Mouse (Mus musculus) adrenal gland (tissue): Measurements from ENCODE around the gene Astn1.

Source experiments
- intact Hi-C: fragments of 180-260 bp; cut with DNase I; formaldehyde crosslinking; loops from one replicate; pipeline ENCODE4 v1.15.1; 2025

Gene Astn1

DNA sequence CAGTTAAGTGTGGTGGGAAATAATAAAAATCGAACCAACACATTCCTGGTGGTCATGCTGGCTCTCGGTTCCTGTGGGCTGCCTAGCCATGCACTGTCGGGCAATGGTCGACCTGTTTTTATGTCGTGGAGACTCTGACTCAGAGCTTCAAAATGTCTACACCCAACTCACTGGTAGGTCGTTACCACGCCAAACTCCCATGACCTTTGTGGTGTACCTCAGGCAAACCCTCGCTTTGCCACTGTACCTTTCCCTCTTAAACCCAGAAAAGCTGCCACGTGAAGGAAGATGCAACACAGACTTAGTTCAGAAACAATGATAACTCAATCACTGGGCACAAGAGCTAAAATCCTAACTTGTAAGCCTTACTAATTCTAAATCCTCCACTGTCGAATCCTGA lies 244.3 kb downstream of the Astn1 start:
- intact Hi-C loops: no loop called here

DNA sequence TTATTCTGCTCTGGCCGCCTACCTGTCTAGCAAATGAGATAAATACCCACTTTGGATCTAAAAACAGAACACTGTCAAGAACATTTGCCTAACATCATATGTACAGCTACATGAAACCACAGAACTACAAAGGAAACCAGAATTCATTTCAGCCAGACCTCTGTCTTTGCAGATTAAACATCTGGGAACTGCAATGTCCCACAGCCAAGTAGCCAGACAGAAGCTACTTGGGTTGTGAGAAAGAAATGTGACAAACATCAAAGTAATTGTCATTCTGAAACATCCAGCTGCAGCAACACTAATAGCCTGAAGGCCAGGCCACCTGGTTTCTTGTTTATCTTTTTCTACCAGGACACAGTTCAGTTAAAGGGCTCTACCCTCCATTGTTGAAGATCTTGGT lies 245.1 kb downstream of the Astn1 start:
- intact Hi-C loops: no loop called here

DNA sequence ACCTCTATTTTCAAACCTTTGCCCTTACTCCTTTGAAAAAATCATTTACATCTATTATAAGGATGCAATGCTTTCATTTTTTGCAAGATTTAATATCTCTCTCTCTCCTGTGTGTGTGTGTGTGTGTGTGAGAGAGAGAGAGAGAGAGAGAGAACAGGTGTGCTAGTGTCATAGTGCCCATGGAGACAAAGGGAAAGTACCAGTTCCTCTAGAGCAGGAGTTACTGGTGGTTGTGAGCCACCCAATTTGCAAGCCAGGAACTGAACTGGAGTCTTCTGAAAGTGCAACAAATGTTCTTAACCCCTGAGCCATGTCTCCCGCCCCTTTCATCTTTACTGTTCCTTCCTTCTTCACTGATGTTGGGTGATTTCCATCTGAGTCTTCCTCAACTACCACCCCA lies 253.1 kb downstream of the Astn1 start:
- intact Hi-C loops: no loop called here

DNA sequence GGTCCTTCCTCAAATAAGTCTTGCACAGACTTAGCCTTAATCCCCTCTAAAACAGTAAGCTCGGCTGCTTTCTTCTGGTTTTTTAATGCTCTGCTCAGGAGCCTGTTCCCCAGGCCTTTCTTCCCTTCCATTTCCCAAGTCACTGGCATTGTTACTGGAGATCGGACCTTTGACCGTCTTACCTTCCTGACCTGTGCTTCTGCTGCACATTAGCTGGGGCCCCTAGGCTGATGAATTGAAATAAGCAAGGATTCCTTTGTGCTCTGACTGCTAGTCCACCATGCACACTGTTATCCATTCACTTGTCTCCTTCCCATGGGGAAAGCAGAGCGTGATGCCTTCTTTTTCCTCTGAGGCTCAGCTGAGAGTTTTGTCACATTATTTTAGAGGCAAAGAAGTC lies 255.9 kb downstream of the Astn1 start:
- intact Hi-C loops: no loop called here

DNA sequence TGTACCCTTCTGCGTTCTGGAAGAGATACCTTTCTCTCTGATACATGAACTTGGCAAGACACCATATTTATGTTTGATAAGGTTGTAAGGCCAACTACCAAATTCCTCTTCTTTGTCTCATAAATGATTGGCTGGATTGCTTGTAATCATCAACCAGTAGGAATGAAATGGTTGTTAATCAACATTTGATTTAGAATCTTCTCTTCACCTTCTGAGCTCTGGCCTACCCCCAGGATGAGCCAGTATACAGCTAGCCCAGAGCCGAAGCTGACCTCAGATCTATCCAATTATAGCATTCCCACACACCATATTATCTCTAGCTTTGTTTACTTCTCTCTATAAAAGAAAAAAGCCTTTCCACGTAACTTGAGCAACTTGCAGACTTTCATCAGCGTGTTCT lies 270.9 kb downstream of the Astn1 start:
- intact Hi-C loops: no loop called here

DNA sequence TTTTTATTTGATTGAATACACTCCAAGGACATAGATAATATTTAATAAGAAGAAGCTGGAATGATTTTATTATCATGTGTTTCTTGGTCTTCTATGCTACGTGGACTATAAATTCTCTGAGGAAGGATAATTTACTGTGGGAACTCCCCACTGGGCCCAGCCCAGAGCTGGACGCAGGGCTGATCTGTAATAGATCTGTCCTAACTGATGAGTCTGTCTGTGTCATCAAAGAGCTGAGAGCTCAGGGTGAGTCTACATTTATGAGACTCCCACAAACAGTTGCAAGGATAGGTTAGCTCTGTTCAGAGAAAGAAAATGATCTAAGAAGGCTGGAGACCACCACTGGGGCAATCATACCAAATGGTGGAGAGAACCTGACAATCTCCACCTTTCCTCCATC lies 271.4 kb downstream of the Astn1 start:
- intact Hi-C loops: no loop called here

DNA sequence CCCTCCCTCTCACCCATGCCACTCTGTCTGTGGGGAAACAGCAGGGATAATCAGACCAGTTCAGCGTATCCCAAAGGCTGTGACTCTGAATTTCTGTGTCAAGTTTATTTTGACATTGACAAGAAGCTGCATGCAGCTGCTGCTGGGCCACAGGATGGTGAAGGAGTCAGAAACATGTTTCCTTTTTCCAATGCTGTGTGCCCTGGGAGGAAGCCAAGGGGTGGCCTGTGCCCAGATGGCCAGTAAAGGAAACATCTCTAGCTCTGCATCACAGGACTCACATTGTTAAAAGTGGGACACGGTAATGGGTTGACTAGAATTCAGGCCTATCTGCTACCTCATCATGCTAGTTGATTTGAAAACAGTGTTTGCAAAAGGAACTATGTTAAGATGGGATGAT lies 279.2 kb downstream of the Astn1 start:
- intact Hi-C loops: no loop called here

DNA sequence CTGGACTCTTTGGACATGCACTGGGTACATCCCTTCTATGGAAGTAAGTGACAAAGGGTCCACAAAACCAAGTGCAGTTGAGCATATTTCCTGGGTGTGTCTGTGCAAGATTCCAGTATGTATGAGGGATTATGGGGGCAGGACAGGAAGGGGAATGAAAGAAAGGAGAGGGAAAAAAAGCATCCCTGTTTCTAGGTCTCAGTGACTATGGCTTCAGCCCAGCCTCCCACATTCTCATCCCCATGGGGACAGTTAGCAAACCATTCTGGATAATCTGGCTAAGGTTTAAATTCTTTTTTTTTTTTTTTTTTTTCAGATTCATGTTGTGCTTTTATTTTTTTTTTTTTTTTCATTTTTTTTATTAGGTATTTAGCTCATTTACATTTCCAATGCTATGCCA lies 280.2 kb downstream of the Astn1 start:
- intact Hi-C loops: no loop called here

DNA sequence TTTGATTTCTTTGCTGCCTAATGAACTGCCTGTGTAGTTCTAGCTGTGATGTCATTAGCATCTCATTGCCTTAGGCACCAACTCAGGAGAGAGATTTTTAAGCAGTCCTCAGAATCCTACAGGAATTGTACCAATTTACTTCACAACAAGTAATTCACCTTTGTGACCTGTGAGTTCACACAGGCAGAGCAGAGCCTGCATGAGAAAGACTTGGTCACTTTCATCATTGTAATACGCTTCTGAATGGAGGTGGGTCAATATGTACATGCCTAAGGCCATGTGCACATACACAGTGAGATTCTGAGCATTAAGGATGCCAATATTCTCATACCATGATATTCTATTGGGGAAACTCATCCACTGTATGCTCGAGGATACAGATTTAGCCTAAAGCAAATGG lies 290.7 kb downstream of the Astn1 start:
- intact Hi-C loops: loop anchor here (1.0 to 5.0 kb wide), 2 partner anchors 55 to 1099 kb away; no protein-coding TSS in a partner anchor

DNA sequence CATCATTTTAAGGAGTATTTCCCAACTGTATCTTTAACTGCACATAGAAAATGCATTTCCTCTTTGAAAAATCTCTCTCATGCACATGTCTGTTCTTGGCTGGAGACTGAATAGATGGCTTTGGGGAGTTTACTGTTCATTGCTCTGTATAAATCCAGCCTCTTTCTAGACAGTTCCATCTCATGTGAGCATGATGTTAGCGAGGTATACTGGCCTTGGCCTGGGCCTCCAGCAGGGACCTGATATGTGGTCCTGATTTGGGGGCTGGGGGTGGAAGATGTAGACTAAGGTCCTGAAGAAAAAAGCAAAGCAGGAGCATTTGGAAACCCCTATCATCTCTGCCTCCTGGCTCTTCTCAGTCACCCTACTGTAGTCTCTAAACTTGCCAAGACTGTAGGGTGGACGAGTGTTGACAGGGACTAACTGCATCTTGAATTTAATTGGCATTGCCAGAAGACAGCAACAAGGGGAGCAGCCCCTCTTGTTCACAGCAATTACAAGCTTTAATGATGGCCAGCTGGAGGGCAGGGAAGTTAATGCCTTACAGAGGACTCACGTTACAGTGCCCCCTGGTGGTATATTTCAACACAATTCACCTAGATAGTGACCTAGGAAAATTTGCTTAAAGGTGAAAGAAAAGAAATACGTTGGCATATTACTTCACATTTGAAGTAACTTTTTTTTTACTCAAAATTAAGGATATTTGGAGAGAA lies 291.9 kb downstream of the Astn1 start:
- intact Hi-C loops: loop anchor here (1.0 to 5.0 kb wide), 2 partner anchors 57 to 1101 kb away; no protein-coding TSS in a partner anchor

DNA sequence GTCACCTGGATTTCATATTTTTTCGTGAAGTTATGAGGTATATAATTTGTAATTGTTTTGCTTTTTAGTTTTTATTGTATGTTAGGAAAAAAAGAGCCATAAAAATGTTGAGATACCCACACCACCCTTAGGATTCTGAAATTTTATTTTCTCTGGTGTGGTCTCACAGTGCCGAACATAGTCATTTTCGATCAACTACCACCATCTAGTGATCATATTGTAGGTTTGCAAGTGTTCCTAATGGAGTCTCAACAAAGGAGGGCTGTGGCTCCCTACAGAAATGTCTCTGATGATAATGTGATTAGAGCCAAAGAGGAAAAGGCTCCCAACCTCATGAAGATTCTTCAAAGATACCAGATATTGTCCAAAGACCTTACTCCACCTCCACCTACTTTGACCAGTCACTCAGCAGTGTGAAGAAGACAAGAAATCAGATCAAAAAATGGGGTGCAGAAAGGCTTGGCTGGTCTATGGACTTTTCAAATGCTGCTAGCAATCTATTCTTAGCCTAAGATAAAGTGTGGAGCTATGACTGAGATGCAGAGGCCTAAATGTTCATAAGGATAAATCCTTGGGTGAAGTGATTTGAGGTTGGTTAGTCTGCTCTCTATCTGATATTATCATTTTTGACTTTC lies 292.6 kb downstream of the Astn1 start:
- intact Hi-C loops: loop anchor here (5.0 kb wide), 1 partner anchor 57 kb away; no protein-coding TSS in a partner anchor

DNA sequence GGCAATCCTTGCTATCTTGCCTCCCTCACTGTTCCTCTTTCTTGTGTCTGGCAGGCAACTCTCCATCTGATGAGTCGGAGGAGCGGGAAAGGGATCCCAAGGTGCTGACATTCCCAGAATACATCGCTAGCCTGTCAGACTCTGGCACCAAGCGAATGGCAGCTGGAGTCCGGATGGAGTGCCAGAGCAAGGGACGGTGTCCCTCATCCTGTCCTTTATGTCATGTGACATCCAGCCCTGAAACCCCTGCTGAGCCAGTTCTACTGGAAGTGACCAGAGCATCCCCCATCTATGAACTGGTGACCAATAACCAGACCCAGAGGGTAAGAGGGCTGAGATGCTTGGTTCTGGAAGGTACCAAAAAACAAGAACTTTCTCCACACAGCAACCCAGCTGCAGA lies 294.9 kb downstream of the Astn1 start:
- intact Hi-C loops: no loop called here

DNA sequence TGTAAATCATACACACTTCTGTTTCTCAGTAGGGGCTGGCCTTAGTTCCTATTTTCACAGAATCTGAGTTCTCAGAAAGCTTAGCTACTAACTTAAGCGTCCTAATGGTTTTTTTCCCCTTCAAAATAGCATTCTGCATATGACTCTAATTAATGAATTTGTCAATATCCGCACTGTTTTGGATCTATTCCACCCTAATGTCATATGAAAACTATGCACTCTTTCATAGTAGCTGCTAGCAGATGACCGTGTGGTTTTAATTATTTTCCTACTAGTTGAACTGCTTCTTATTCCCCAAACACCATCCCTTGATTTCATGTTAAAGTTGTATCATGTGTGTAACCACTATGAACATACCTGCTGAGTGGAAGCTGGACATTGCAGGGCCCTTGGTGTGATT lies 303.9 kb downstream of the Astn1 start:
- intact Hi-C loops: no loop called here

DNA sequence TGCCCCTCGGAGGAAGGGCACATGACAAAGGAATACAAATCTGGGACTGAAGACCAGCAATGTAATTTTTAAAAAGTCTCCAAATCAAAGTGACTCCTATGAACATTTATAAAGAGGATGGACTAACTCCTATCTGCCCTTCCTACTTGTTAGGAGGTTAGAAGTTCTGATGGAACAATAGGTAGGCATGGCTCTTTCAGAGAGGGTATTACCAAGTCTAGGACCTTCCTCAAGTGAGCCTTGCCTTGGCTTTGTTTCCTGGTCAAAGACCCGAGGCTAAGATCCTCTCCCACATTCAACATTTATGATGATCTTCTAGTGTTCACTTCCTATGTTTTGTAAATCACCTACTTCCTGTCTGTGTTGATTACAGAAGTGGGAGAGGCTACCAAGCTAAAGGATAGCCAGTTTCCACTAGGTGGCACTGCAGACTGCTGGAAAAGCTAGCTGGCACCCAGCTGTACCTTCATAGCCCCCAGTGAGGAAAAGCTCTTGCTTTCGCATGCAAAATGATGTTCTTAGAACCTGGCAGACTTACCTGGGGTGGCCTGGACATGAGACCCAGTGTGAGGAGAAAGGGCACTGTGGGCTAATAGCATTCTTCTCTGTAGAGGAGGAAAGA lies 308.0 kb downstream of the Astn1 start:
- intact Hi-C loops: loop anchor here (2.0 to 5.0 kb wide), 2 partner anchors 282 to 463 kb away; no protein-coding TSS in a partner anchor

DNA sequence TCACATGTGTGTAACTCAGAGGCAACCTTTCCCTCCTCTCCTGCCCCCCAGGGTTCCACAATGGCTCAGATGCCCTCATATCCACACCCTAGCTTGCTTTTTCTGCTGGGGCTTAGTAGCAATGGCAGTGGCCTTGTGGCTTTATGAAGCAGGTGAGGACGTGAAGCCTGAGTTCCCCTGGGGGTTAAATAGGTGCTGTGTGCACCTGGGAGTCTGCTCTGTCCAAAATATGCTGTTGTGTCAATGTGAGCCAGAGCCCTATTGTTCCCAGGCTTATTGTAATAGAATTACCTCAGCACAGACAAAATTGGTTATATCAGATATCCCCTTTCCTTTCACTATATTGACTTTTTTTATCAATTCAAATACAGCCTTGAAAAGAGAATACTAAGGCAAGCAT lies 325.7 kb downstream of the Astn1 start:
- intact Hi-C loops: no loop called here

DNA sequence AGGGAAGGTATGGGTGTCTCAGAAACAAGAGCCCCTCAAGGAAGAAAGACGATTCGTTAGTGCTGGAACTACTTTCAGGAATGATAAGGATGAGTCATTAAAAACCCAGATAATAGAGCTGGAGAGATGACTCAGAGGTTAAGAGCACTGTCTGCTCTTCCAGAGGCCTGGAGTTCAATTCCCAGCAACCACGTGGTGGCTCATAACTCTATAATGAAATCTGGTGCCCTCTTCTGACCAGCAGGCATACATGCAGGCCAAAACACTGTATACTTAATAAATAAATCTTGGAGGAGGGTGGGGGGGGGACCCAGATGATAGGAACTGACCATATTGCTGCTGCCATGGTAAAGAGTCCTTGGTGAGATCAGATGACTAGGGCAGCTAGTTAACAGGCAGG lies 335.4 kb downstream of the Astn1 start:
- intact Hi-C loops: no loop called here

DNA sequence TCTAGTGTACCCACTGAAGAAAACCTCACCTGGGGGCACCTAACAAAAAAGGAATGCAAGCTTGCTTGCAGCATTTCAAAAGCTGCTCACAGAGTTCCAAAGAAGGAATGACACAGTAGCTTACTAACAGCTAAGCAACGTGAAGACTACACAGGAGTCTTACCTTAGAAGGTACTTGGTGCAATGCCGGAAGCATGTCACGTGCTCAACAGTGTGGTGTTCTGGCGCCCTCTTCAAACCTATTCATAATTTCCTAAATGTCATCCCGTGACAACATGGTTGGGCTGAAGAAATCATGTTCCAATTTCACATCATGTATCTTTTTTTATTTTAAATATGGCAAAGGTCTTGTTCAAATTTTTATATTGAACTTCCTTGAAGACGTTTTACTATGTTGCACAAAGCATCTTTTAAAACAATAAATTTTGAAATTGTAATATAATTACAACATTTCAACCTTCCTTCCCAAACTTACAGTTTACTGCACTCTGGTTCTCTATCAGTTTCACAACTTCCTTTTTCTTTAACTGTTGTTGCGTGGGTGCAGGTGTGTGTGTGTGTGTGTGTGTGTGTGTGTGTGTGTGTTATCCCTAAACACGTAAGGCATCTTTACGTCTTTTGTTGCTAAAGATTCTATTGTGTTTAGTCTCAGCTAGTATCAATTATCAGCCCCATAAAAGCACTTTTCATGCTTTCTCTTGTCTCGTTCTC lies 335.9 kb downstream of the Astn1 start:
- intact Hi-C loops: no loop called here

DNA sequence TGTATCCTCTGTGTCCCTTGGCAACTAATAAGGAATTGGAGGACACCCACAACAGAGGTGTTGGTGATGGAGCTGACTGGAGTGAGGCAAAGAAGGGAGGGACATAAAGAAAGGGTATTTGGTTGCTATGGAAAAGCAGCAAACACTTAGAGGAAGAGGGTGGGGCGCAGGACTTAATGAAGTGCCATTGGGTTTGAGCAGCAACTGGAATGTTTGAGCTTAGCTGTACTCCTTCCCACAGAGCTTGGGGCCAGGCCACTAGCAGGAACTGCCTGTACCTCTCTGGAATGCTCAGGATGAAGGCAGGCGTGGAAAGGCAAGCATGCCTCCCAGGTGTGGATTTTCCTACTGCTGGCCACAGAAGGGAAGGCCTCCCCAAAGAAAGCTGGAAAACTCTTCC lies 337.2 kb downstream of the Astn1 start:
- intact Hi-C loops: no loop called here

DNA sequence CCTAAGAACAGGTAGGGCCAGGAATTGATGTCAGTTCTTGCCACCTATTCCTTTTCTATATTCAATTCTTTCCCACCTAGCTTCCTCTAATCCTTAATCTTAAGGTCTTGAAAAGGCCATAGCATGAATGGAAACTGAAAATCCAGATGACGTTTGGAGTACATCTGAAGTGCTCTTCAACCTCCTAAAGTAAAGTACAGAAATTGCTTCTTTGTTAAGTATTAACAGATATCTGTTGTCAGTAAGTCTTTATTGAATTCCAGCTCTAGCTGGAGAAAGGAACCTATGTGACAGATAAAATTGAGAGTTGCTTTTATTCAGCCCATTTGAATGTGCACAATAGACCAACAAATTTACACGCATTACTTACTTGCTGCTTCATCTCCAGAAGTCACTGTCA lies 338.1 kb downstream of the Astn1 start:
- intact Hi-C loops: no loop called here

DNA sequence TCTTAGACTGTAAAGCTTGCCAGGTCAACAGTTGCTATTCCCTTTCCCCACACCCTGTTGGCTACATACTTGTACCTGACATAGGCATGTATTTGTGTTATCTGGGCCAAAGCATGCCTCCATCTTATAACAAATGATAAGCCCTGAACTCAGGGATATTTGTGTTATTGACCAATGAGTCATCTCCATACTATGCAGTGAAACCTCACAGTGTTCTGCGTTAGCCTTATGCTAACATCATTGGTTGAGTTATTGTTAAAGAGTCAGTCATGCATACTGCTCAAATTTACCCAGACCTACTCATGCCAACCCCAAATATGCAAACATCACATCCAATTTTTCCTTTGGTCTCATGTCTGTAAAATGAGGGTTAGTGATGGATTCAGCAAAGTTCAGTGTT lies 339.3 kb downstream of the Astn1 start:
- intact Hi-C loops: no loop called here

DNA sequence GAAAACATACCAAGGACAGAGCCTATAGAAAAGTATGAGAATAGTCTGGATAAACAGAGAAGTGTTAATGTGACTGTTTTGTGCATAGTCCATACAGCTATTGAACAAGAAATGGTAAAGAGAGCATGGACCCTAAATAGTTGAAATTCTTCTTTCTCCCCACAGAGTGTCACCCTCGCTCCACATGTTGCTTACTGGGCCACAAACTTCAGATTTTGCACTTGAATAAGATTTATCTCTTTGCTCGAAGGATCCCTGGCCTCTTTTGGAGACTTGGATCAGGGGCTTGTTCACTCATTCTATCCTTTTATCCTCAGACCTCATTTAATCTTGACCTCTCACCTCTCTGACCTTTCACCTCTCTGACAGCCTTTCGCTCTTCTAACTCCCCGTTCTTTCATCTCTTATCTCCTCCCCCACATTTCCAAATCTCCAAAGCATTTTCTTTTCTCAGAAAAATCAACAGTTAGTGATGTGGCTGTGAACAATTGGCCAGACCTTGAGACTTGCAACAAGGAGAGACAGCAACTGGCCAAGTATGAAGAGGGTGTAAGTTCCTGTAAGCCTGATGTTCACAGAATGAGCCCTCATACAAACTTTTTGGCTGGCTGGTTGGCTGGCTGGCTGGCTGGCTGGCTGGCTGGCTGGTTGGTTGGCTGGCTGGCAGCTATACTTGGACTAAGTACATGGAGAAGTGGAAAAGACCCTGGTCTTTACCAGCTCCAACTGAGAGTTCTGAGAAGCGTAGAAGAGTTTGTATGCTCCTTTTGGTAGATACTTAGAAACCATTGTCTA lies 351.4 kb downstream of the Astn1 start:
- intact Hi-C loops: loop anchor here (1.0 to 10.0 kb wide), 3 partner anchors 131 to 421 kb away; no protein-coding TSS in a partner anchor
